Mouse (Mus musculus): ENCODE measurements around the gene Slco2a1. TPM values are rescaled to one million over a fixed set of nuclear protein-coding genes. Genes with fewer than 3 reads are reported as not detected.

Slco2a1 gene
- 11.3 and 11.7 TPM in 2 replicates for polyA plus RNA-seq (2015; fragmentation: Nextera tagmentation; extraction: Ambion mirVana)

DNA sequence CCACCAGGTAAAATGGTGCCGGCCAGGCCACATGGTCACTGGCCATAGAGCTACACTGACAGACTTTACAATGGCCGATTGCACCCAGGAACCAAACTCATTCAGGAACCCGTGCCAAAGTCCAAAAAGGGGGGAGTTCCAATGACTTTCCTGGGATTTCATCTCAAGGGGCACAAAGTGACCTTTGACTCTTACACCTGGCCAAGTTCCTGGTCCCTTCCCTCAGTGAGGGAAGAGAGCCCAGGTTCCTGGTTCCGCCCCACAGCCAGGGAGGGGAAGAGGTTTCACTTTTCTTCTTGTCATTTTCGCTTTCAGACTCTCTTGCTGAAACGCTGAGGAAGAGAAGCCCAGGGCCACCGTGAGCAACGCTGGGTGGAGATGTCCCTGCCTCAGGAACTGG lies at the start of gene Slco2a1:
Gene Slco2a1, plus strand, starts transcription at position 251 of the 400 bp plus-strand sequence.
- ATAC-seq: peak; percentile 85
- Histone ChIP-seq H3K27me3 (replicated peaks) (no peaks in the 10 kb centered on the region), H3K36me3 (no peaks in the 10 kb centered on the region), H3K4me1 (replicated peaks) (no peaks in the 10 kb centered on the region), H3K9ac (no peak within 1 kb of the TSS), H3K9me3 (no peaks in the 10 kb centered on the region), H3K4me3 (replicated peaks) (no peak within 1 kb of the TSS), H3K4me2 (replicated peaks) (peak within 1 kb of the TSS; percentile 35; the same call in 1 of the 2 replicates), H3K27ac (no peak within 1 kb of the TSS)
- WGBS: 64% methylated on average over 8 of the region's 8 CpGs

GRCm38 (mm10) chr9:102942221-102942620 lies 46.3 kb upstream of the Slco2a1 start:
- ATAC-seq: no peak
- WGBS: 77% methylated on average over 4 of the region's 4 CpGs
- Histone ChIP-seq H3K4me2 (replicated peaks) (no peak overlapping the region), H3K4me1 (replicated peaks) (no peaks in the 10 kb centered on the region), H3K9ac (no peak overlapping the region), H3K36me3 (no peaks in the 10 kb centered on the region), H3K27me3 (replicated peaks) (no peaks in the 10 kb centered on the region), H3K4me3 (replicated peaks) (no peak overlapping the region), H3K9me3 (no peaks in the 10 kb centered on the region), H3K27ac (no peak overlapping the region)

GRCm38 (mm10) chr9:102944891-102945290 lies 43.6 kb upstream of the Slco2a1 start:
- no peak for ATAC-seq
- Histone ChIP-seq H3K27me3 (replicated peaks) (no peaks in the 10 kb centered on the region), H3K36me3 (no peaks in the 10 kb centered on the region), H3K27ac (no peak overlapping the region), H3K9me3 (no peaks in the 10 kb centered on the region), H3K4me1 (replicated peaks) (no peaks in the 10 kb centered on the region), H3K4me3 (replicated peaks) (no peak overlapping the region), H3K4me2 (replicated peaks) (no peak overlapping the region), H3K9ac (no peak overlapping the region)
- 89% methylated on average over 9 of the region's 9 CpGs for WGBS

GRCm38 (mm10) chr9:102946469-102947015 lies 42.0 kb upstream of the Slco2a1 start:
- Histone ChIP-seq H3K36me3 (no peaks in the 10 kb centered on the region), H3K4me1 (replicated peaks) (no peaks in the 10 kb centered on the region)
- no peak for ATAC-seq

GRCm38 (mm10) chr9:102948706-102949105 lies 39.8 kb upstream of the Slco2a1 start:
- Histone ChIP-seq H3K9me3 (no peaks in the 10 kb centered on the region), H3K36me3 (no peaks in the 10 kb centered on the region), H3K27ac (no peak overlapping the region), H3K9ac (no peak overlapping the region), H3K4me2 (replicated peaks) (no peak overlapping the region), H3K4me1 (replicated peaks) (no peaks in the 10 kb centered on the region), H3K27me3 (replicated peaks) (no peaks in the 10 kb centered on the region), H3K4me3 (replicated peaks) (no peak overlapping the region)
- ATAC-seq: no peak
- WGBS: 87% methylated on average over 5 of the region's 5 CpGs

More at GRCm38 (mm10) chr9:102946469-102947015, 42.0 kb upstream of the Slco2a1 start:
- H3K4me2 ChIP-seq (replicated peaks): no peak overlapping the region
- no peak overlapping the region for H3K4me3 ChIP-seq (replicated peaks)
- no peaks in the 10 kb centered on the region for H3K27me3 ChIP-seq (replicated peaks)
- H3K9ac ChIP-seq: no peak overlapping the region
- WGBS: 76% methylated on average over 12 of the region's 12 CpGs
- H3K27ac ChIP-seq: no peak overlapping the region
- no peaks in the 10 kb centered on the region for H3K9me3 ChIP-seq

GRCm38 (mm10) chr9:102951091-102951994 lies 37.2 kb upstream of the Slco2a1 start:
- Histone ChIP-seq H3K4me2 (replicated peaks) (no peak overlapping the region), H3K4me3 (replicated peaks) (no peak overlapping the region), H3K27ac (no peak overlapping the region), H3K4me1 (replicated peaks) (no peaks in the 10 kb centered on the region), H3K9ac (no peak overlapping the region), H3K36me3 (no peaks in the 10 kb centered on the region), H3K27me3 (replicated peaks) (no peaks in the 10 kb centered on the region), H3K9me3 (no peaks in the 10 kb centered on the region)
- no peak for ATAC-seq
- 82% methylated on average over 9 of the region's 9 CpGs for WGBS

DNA sequence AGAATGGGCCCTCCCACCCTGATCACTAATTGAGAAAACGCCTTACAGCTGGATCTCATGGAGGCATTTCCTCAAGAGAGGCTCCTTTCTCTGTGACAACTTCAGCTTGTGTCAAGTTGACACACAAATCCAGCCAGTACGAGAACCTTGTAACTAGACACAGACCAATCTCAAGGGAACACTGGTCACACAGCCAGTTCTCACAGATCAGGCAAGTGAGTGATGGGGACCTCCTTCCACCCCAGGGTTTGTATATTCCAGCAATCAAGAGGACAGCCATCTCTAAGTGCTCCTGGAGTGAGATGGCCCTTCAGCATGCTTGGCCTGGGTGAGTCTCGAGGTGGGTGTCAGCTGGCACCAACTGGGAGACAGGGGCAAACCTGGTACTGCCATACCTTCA lies 32.6 kb upstream of the Slco2a1 start:
- Histone ChIP-seq H3K27ac (no peak overlapping the region), H3K36me3 (no peaks in the 10 kb centered on the region), H3K9ac (no peak overlapping the region), H3K4me3 (replicated peaks) (no peak overlapping the region), H3K9me3 (no peaks in the 10 kb centered on the region), H3K4me1 (replicated peaks) (no peaks in the 10 kb centered on the region), H3K27me3 (replicated peaks) (no peaks in the 10 kb centered on the region), H3K4me2 (replicated peaks) (no peak overlapping the region)
- no peak for ATAC-seq
- 88% methylated on average over 3 of the region's 3 CpGs for WGBS

- Histone ChIP-seq H3K4me3 (replicated peaks) (no peak overlapping the region), H3K9me3 (no peaks in the 10 kb centered on the region), H3K27ac (no peak overlapping the region), H3K27me3 (replicated peaks) (no peaks in the 10 kb centered on the region), H3K9ac (no peak overlapping the region), H3K4me1 (replicated peaks) (peaks cover 7% of the 10 kb centered on the region; the same call in 1 of the 2 replicates), H3K36me3 (no peaks in the 10 kb centered on the region), H3K4me2 (replicated peaks) (no peak overlapping the region)
- WGBS: 70% methylated on average over 6 of the region's 6 CpGs
- ATAC-seq: no peak
These were observed 29.8 kb upstream of the Slco2a1 start for GRCm38 (mm10) chr9:102958703-102959102.

GRCm38 (mm10) chr9:102961356-102962092 lies 27.0 kb upstream of the Slco2a1 start:
- H3K4me3 ChIP-seq (replicated peaks): no peak overlapping the region
- H3K9me3 ChIP-seq: no peaks in the 10 kb centered on the region
- H3K4me1 ChIP-seq (replicated peaks): peaks cover 7% of the 10 kb centered on the region; the same call in 1 of the 2 replicates
- no peak overlapping the region for H3K27ac ChIP-seq
- no peaks in the 10 kb centered on the region for H3K27me3 ChIP-seq (replicated peaks)
- H3K4me2 ChIP-seq (replicated peaks): no peak overlapping the region
- 29% methylated on average over 8 of the region's 8 CpGs for WGBS
- ATAC-seq: peak; percentile 42
- no peak overlapping the region for H3K9ac ChIP-seq
- no peaks in the 10 kb centered on the region for H3K36me3 ChIP-seq

- H3K27me3 ChIP-seq (replicated peaks): no peaks in the 10 kb centered on the region
- no peak overlapping the region for H3K9ac ChIP-seq
- 74% methylated on average over 10 of the region's 10 CpGs for WGBS
- no peaks in the 10 kb centered on the region for H3K9me3 ChIP-seq
- no peak overlapping the region for H3K4me3 ChIP-seq (replicated peaks)
- no peak overlapping the region for H3K27ac ChIP-seq
- peaks cover 7% of the 10 kb centered on the region; the same call in 1 of the 2 replicates for H3K4me1 ChIP-seq (replicated peaks)
- H3K4me2 ChIP-seq (replicated peaks): no peak overlapping the region
- H3K36me3 ChIP-seq: no peaks in the 10 kb centered on the region
- peak; percentile 62; the same call in 1 of the 2 replicates for ATAC-seq
These were observed 26.3 kb upstream of the Slco2a1 start for GRCm38 (mm10) chr9:102962093-102962788.

GRCm38 (mm10) chr9:102963321-102963720 lies 25.2 kb upstream of the Slco2a1 start:
- Histone ChIP-seq H3K9me3 (no peaks in the 10 kb centered on the region), H3K9ac (no peak overlapping the region), H3K4me2 (replicated peaks) (no peak overlapping the region), H3K27ac (no peak overlapping the region), H3K4me3 (replicated peaks) (no peak overlapping the region), H3K27me3 (replicated peaks) (no peaks in the 10 kb centered on the region), H3K4me1 (replicated peaks) (peaks cover 7% of the 10 kb centered on the region; the same call in 1 of the 2 replicates), H3K36me3 (no peaks in the 10 kb centered on the region)
- ATAC-seq: no peak
- 65% methylated on average over 7 of the region's 7 CpGs for WGBS

DNA sequence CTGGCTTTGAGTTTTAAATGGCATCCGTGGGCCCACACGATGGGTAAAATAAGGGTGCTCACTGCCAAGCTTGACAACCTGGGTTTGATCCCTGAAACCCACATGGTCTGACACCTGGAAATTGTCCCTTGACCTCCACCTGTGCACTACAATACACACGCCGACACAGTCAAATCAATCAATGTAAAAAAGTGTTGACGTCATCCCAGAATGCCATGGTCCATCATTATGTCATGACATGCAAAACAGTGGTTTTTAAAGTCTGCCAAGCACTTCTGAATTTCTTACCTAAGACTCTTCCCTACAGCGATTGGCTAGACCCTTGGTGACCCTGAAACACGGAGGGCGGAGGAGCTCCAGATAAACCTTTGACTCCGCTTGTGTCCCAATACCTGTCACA lies 23.9 kb upstream of the Slco2a1 start:
- no peak overlapping the region for H3K4me2 ChIP-seq (replicated peaks)
- H3K9me3 ChIP-seq: no peaks in the 10 kb centered on the region
- H3K27ac ChIP-seq: no peak overlapping the region
- WGBS: 87% methylated on average over 9 of the region's 9 CpGs
- H3K4me3 ChIP-seq (replicated peaks): no peak overlapping the region
- ATAC-seq: no peak
- H3K4me1 ChIP-seq (replicated peaks): peaks cover 7% of the 10 kb centered on the region; the same call in 1 of the 2 replicates
- no peaks in the 10 kb centered on the region for H3K36me3 ChIP-seq
- no peaks in the 10 kb centered on the region for H3K27me3 ChIP-seq (replicated peaks)
- H3K9ac ChIP-seq: no peak overlapping the region
